Mouse (Mus musculus): ENCODE measurements around the gene Ddx41. TPM values are rescaled to one million over a fixed set of nuclear protein-coding genes. Genes with fewer than 3 reads are reported as not detected.

Ddx41 gene
- polyA plus RNA-seq, 1 experiment from 2014 or later: 56.6 TPM

GRCm38 (mm10) chr13:55483071-55483470, 53.4 kb downstream of the Ddx41 start:
- 32% methylated on average over 9 of the region's 9 CpGs for WGBS

GRCm38 (mm10) chr13:55482542-55482941, 53.9 kb downstream of the Ddx41 start:
- Histone ChIP-seq H3K9ac (ENCODE audit: low read depth, low read length) (peak overlapping the region; percentile 6; the same call in 1 of the 2 replicates), H3K4me2 (ENCODE audit: low read depth, low read length) (no peak overlapping the region), H3K27me3 (replicated peaks; ENCODE audit: control insufficient read depth, insufficient read depth, low read length) (no peaks in the 10 kb centered on the region), H3K36me3 (ENCODE audit: control insufficient read depth, insufficient read depth, low read length) (peaks cover 51% of the 10 kb centered on the region), H3K4me3 (ENCODE audit: low read depth, low read length) (no peak overlapping the region), H3K4me1 (ENCODE audit: control insufficient read depth, insufficient read depth, low read length) (peaks cover 32% of the 10 kb centered on the region), H3K9me3 (ENCODE audit: control insufficient read depth, low read length) (no peaks in the 10 kb centered on the region), H3K27ac (replicated peaks; ENCODE audit: low read depth, low read length) (no peak overlapping the region; the same call in 1 of the 2 replicates)
- ATAC-seq (ENCODE audit: low read depth): no peak
- 60% methylated on average over 7 of the region's 7 CpGs for WGBS
- no peak for DNase-seq (ENCODE audit: low spot score)

More at GRCm38 (mm10) chr13:55483071-55483470, 53.4 kb downstream of the Ddx41 start:
- H3K4me2 ChIP-seq (ENCODE audit: low read depth, low read length): peak overlapping the region; percentile 60; the same call in 1 of the 2 replicates
- H3K27ac ChIP-seq (replicated peaks; ENCODE audit: low read depth, low read length): no peak overlapping the region; the same call in 1 of the 2 replicates
- H3K9ac ChIP-seq (ENCODE audit: low read depth, low read length): peak overlapping the region; percentile 6; the same call in 1 of the 2 replicates
- H3K27me3 ChIP-seq (replicated peaks; ENCODE audit: control insufficient read depth, insufficient read depth, low read length): no peaks in the 10 kb centered on the region
- H3K36me3 ChIP-seq (ENCODE audit: control insufficient read depth, insufficient read depth, low read length): peaks cover 45% of the 10 kb centered on the region
- ATAC-seq (ENCODE audit: low read depth) (no peak), DNase-seq (ENCODE audit: low spot score) (no peak)
- peaks cover 33% of the 10 kb centered on the region for H3K4me1 ChIP-seq (ENCODE audit: control insufficient read depth, insufficient read depth, low read length)
- H3K4me3 ChIP-seq (ENCODE audit: low read depth, low read length): no peak overlapping the region
- no peaks in the 10 kb centered on the region for H3K9me3 ChIP-seq (ENCODE audit: control insufficient read depth, low read length)

Small RNA genes lying within 50 kb of the gene (microRNA-seq; reads per million reads assigned to microRNA genes)
- gene Mir6945 (ENCODE audit: borderline number of aligned reads): 1.5 reads per million

Other genes starting within 250 kb of the Ddx41 start
- gene Prelid1, start 216.2 kb downstream of the Ddx41 start, polyA plus RNA-seq (2014; fragmentation: Nextera tagmentation; extraction: Ambion mirVana): 413 and 451 TPM in 2 replicates
- 92.1 and 102 TPM in 2 replicates for gene Rab24, start 214.7 kb downstream of the Ddx41 start, polyA plus RNA-seq (2014; fragmentation: Nextera tagmentation; extraction: Ambion mirVana)
- 36.0 and 39.4 TPM in 2 replicates for gene Mxd3, start 206.8 kb downstream of the Ddx41 start, polyA plus RNA-seq (2014; fragmentation: Nextera tagmentation; extraction: Ambion mirVana)
- gene Lman2, start 173.9 kb downstream of the Ddx41 start, polyA plus RNA-seq (2014; fragmentation: Nextera tagmentation; extraction: Ambion mirVana): 102 and 105 TPM in 2 replicates
- 1.3 and 3.3 TPM in 2 replicates for gene Rgs14, start 166.9 kb downstream of the Ddx41 start, polyA plus RNA-seq (2014; fragmentation: Nextera tagmentation; extraction: Ambion mirVana)
- gene Slc34a1, start 138.5 kb downstream of the Ddx41 start, polyA plus RNA-seq (2014; fragmentation: Nextera tagmentation; extraction: Ambion mirVana): not detected in 2 replicates
- gene Pfn3, start 121.4 kb downstream of the Ddx41 start, polyA plus RNA-seq (2014; fragmentation: Nextera tagmentation; extraction: Ambion mirVana): 0.70 TPM in 1 of 2 replicates, not detected in the other
- gene F12, start 109.9 kb downstream of the Ddx41 start, polyA plus RNA-seq (2014; fragmentation: Nextera tagmentation; extraction: Ambion mirVana): not detected in 2 replicates
- gene Grk6, start 91.6 kb downstream of the Ddx41 start, polyA plus RNA-seq (2014; fragmentation: Nextera tagmentation; extraction: Ambion mirVana): 44.0 and 46.6 TPM in 2 replicates
- 1.9 and 2.7 TPM in 2 replicates for gene Prr7, start 72.4 kb downstream of the Ddx41 start, polyA plus RNA-seq (2014; fragmentation: Nextera tagmentation; extraction: Ambion mirVana)
- gene Dbn1, start 48.5 kb downstream of the Ddx41 start, polyA plus RNA-seq (2014; fragmentation: Nextera tagmentation; extraction: Ambion mirVana): 141 and 167 TPM in 2 replicates
- gene Pdlim7, start 23.0 kb downstream of the Ddx41 start, polyA plus RNA-seq (2014; fragmentation: Nextera tagmentation; extraction: Ambion mirVana): 194 and 204 TPM in 2 replicates
- gene Dok3, start 7.4 kb downstream of the Ddx41 start, polyA plus RNA-seq (2014; fragmentation: Nextera tagmentation; extraction: Ambion mirVana): 2.5 and 3.8 TPM in 2 replicates
- gene Fam193b, start 34.5 kb upstream of the Ddx41 start, polyA plus RNA-seq (2014; fragmentation: Nextera tagmentation; extraction: Ambion mirVana): 30.5 and 32.1 TPM in 2 replicates
- gene Tmed9, start 37.1 kb upstream of the Ddx41 start, polyA plus RNA-seq (2014; fragmentation: Nextera tagmentation; extraction: Ambion mirVana): 66.2 and 85.4 TPM in 2 replicates
- gene B4galt7, start 63.2 kb upstream of the Ddx41 start, polyA plus RNA-seq (2014; fragmentation: Nextera tagmentation; extraction: Ambion mirVana): 9.3 and 10.3 TPM in 2 replicates
- gene Caml, start 86.3 kb upstream of the Ddx41 start, polyA plus RNA-seq (2014; fragmentation: Nextera tagmentation; extraction: Ambion mirVana): 57.7 and 59.8 TPM in 2 replicates
- 32.0 and 38.7 TPM in 2 replicates for gene Ddx46, start 98.4 kb upstream of the Ddx41 start, polyA plus RNA-seq (2014; fragmentation: Nextera tagmentation; extraction: Ambion mirVana)
- 57.5 and 60.8 TPM in 2 replicates for gene B230219D22Rik, start 156.5 kb upstream of the Ddx41 start, polyA plus RNA-seq (2014; fragmentation: Nextera tagmentation; extraction: Ambion mirVana)
- 98.9 and 99.8 TPM in 2 replicates for gene Txndc15, start 178.0 kb upstream of the Ddx41 start, polyA plus RNA-seq (2014; fragmentation: Nextera tagmentation; extraction: Ambion mirVana)
- 45.2 and 49.2 TPM in 2 replicates for gene Pcbd2, start 190.7 kb upstream of the Ddx41 start, polyA plus RNA-seq (2014; fragmentation: Nextera tagmentation; extraction: Ambion mirVana)
- not detected in 2 replicates for gene Catsper3, start 247.9 kb upstream of the Ddx41 start, polyA plus RNA-seq (2014; fragmentation: Nextera tagmentation; extraction: Ambion mirVana)

Data from embryonic facial prominence, embryonic 14.5 days (tissue).